Mouse (Mus musculus) ES-E14 (cell line): ENCODE measurements around the gene Acta2. TPM values are rescaled to one million over a fixed set of nuclear protein-coding genes. Genes with fewer than 3 reads are reported as not detected.

Experiments
- DNase-seq: peaks from one replicate; pipeline ENCODE4 v3.0.0-alpha.2; 2013; ENCODE audit warnings: low read depth, low spot score
- H3K27ac ChIP-seq: 2 replicates; pipeline ENCODE4 v1.5.1; 2012; ENCODE audit warnings: low read depth, mild to moderate bottlenecking, low read length, moderate library complexity, mixed read lengths; ENCODE audit not compliant: poor library complexity, insufficient read depth, severe bottlenecking
- H3K36me3 ChIP-seq: 2 replicates; pipeline ENCODE4 v1.6.1; 2012; ENCODE audit warnings: mild to moderate bottlenecking, low read length, moderate library complexity, mixed read lengths; ENCODE audit not compliant: control insufficient read depth, poor library complexity, insufficient read depth, severe bottlenecking
- H3K4me1 ChIP-seq, 2 experiments: fragments of 150-350 bp in 1 of 2; sonication (generic) in 1 of 2; 2 replicates each; pipeline ENCODE4 v1.6.1; 2012; ENCODE audit warnings: low read length in 2 of 2, mild to moderate bottlenecking in 1 of 2, mixed read lengths in 1 of 2; ENCODE audit not compliant: control insufficient read depth in 2 of 2, insufficient read depth in 2 of 2, poor library complexity in 1 of 2
- H3K4me3 ChIP-seq, 2 experiments: fragments of 150-350 bp in 1 of 2; sonication (generic) in 1 of 2; 2 replicates each; pipeline ENCODE4 v1.5.1; 2012; ENCODE audit warnings: low read length in 2 of 2, low read depth in 1 of 2, mild to moderate bottlenecking in 1 of 2, mixed read lengths in 1 of 2; ENCODE audit not compliant: insufficient read depth in 1 of 2, poor library complexity in 1 of 2, severe bottlenecking in 1 of 2
- H3K9ac ChIP-seq: 2 replicates; pipeline ENCODE4 v1.6.1; 2012; ENCODE audit warnings: low read depth, mild to moderate bottlenecking, low read length, mixed read lengths; ENCODE audit not compliant: poor library complexity, insufficient read depth, severe bottlenecking
- H3K9me3 ChIP-seq: fragments of 150-350 bp; sonication (generic); 2 replicates; pipeline ENCODE4 v1.6.1; 2012; ENCODE audit warnings: low read depth, mild to moderate bottlenecking, low read length; ENCODE audit not compliant: control insufficient read depth, insufficient read depth
- CHD2 ChIP-seq: IDR thresholded peaks from 2 replicates; pipeline ENCODE4 v1.6.1; 2014; ENCODE audit warnings: mild to moderate bottlenecking, low read depth, low read length, inconsistent platforms
- HCFC1 ChIP-seq: IDR thresholded peaks from 2 replicates; pipeline ENCODE4 v1.6.1; 2012; ENCODE audit warnings: low read length, inconsistent platforms, borderline replicate concordance; ENCODE audit not compliant: insufficient read depth
- MAFK ChIP-seq: IDR thresholded peaks from 2 replicates; pipeline ENCODE4 v1.6.1; 2014; ENCODE audit warnings: mild to moderate bottlenecking, low read depth, low read length, inconsistent platforms; ENCODE audit not compliant: insufficient read depth
- ZC3H11A ChIP-seq: IDR thresholded peaks from 2 replicates; pipeline ENCODE4 v1.6.1; 2012; ENCODE audit warnings: low read depth, mild to moderate bottlenecking, inconsistent platforms, low read length, borderline replicate concordance
- ZNF384 ChIP-seq: IDR thresholded peaks from 2 replicates; pipeline ENCODE4 v1.6.1; 2012; ENCODE audit warnings: low read depth, low read length, inconsistent platforms
- in situ Hi-C, 2 experiments: fragments of 600-800 bp; cut with MboI; formaldehyde crosslinking; loops; one replicate each; pipeline ENCODE4 v1.15.1; 2025; ENCODE audit warnings: low sequenced_read_pairs in 2 of 2, inconsistent platforms in 1 of 2; ENCODE audit not compliant: unreplicated experiment in 2 of 2
- total RNA-seq: library from RNA; depleted of rRNA; stranded (reverse); fragments of 300-350 nt; gene quantifications from 2 replicates; pipeline ENCODE4 v1.2.3, GENCODE M21; 2012

Gene Acta2
- total RNA-seq, 1 experiment = 421 TPM

GRCm38 (mm10) chr19:34210841-34211240 lies 44.5 kb downstream of the Acta2 start:
- no peak overlapping the region for H3K27ac ChIP-seq
- no peak for TF ChIP-seq ZC3H11A
- TF ChIP-seq HCFC1 = no peak
- TF ChIP-seq CHD2 = no peak
- TF ChIP-seq ZNF384 = no peak
- no peak for TF ChIP-seq MAFK
- in situ Hi-C loops = no loop called here
- peaks cover 2% of the 10 kb centered on the region in 2 experiments; a peak in 2 of 4 replicates for H3K4me1 ChIP-seq
- no peaks in the 10 kb centered on the region for H3K36me3 ChIP-seq
- DNase-seq = no peak
- no peaks in the 10 kb centered on the region for H3K9me3 ChIP-seq
- H3K4me3 ChIP-seq = no peak overlapping the region
- H3K9ac ChIP-seq = no peak overlapping the region

GRCm38 (mm10) chr19:34209930-34210581 lies 45.3 kb downstream of the Acta2 start:
- in situ Hi-C loops = no loop called here
- Histone ChIP-seq H3K4me1 (peaks cover 2% of the 10 kb centered on the region in 2 experiments; a peak in 2 of 4 replicates), H3K36me3 (no peaks in the 10 kb centered on the region), H3K4me3 (no peak overlapping the region), H3K9me3 (no peaks in the 10 kb centered on the region), H3K9ac (no peak overlapping the region), H3K27ac (no peak overlapping the region)
- TF ChIP-seq MAFK (no peak), ZNF384 (no peak), CHD2 (no peak), ZC3H11A (no peak), HCFC1 (no peak)
- no peak for DNase-seq

DNA sequence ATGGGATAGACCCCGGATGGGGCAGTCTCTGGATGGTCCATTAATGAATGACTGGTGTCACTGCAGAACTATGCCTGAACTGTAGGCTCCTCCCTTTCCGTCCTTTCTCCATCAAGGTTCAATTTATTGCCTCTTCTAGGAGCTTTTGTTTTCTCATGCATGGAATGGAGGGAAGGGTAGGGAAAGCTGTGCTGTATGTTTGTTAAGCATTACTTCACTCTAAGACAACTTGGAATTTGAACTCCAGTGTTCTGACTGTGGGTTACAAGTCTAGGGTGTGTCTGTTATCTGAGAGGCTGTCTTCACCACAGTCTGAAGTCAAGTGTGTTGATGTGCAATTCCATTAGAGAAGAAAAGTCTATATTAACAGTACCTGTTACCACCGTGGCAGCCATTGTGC lies 46.4 kb downstream of the Acta2 start:
- in situ Hi-C loops = no loop called here
- no peak overlapping the region for H3K9ac ChIP-seq
- no peaks in the 10 kb centered on the region for H3K9me3 ChIP-seq
- no peak for TF ChIP-seq MAFK
- TF ChIP-seq CHD2 = no peak
- no peak for TF ChIP-seq ZC3H11A
- TF ChIP-seq ZNF384 = no peak
- TF ChIP-seq HCFC1 = no peak
- H3K4me1 ChIP-seq = peaks cover 2% of the 10 kb centered on the region in 2 experiments; a peak in 2 of 4 replicates
- no peak for DNase-seq
- H3K27ac ChIP-seq = no peak overlapping the region
- no peaks in the 10 kb centered on the region for H3K36me3 ChIP-seq
- no peak overlapping the region for H3K4me3 ChIP-seq

GRCm38 (mm10) chr19:34206760-34207440 lies 48.5 kb downstream of the Acta2 start:
- no peaks in the 10 kb centered on the region for H3K9me3 ChIP-seq
- in situ Hi-C loops = no loop called here
- no peaks in the 10 kb centered on the region for H3K36me3 ChIP-seq
- H3K9ac ChIP-seq = no peak overlapping the region
- no peak for TF ChIP-seq MAFK
- TF ChIP-seq HCFC1 = no peak
- peaks cover 2 to 4% of the 10 kb centered on the region in 2 experiments; a peak in 2 of 4 replicates for H3K4me1 ChIP-seq
- H3K27ac ChIP-seq = no peak overlapping the region
- no peak overlapping the region for H3K4me3 ChIP-seq
- DNase-seq = no peak
